Mouse (Mus musculus) liver, embryonic 14 days (tissue): ENCODE measurements around the gene Itgb3. TPM values are rescaled to one million over a fixed set of nuclear protein-coding genes. Genes with fewer than 3 reads are reported as not detected.

ENCODE experiments used
- polyA plus RNA-seq: library from polyadenylated mRNA; depleted of rRNA; stranded (reverse); fragments of >200 nt; gene quantifications from 2 replicates; pipeline ENCODE4 v1.2.3, GENCODE M21; 2012; rRNA removed

The Itgb3 gene
- polyA plus RNA-seq: 11.1 and 12.1 TPM in 2 replicates

DNA sequence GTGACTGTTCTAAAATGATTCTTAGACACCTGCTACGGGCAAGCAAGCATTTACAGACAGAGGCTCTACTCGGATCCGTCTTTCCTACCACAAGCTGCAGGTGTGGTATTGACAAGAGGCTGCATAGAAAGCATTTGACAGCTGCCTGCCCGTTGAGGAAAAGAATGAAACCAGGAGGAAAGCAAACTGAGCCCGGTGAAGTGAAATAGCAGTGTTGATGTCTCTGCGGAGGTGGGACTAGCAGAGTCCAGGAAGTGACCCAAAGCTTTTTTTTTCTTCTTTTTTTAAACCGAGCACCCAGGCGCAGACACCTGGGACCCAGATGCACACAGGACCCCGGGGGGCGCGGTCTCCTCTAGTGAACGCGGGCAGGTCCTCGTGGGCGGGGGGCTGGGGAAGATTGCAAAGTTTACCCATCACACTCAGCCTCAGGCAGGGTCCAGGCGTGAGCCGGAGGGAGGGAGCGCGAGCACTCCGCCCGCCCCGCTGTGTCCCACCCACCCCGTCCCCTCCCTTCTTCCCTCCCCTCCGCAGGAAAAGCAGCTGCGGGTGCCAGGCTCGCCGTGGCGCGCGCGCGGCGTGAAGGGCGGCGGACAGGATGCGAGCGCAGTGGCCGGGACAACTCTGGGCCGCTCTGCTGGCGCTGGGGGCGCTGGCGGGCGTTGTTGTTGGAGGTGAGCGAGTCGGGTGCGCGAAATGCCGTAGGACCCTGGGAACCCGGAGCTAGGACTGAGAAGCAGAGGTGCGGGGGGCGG is at the start of gene Itgb3:
Itgb3 (plus strand) TSS at position 510 of the 755 bp plus-strand sequence.

GRCm38 (mm10) chr11:104685548-104685947 is 77.7 kb downstream of the Itgb3 start, which contains the start of gene Gm11639:
Gene Gm11639 (plus strand): TSS chr11:104685707.

Other genes with a start within 250 kb of the Itgb3 start
- 11.8 and 12.4 TPM in 2 replicates for gene Kansl1, start 139.1 kb upstream of the Itgb3 start, polyA plus RNA-seq
- 12.5 and 14.0 TPM in 2 replicates for gene Cdc27, start 57.4 kb upstream of the Itgb3 start, polyA plus RNA-seq
- gene Myl4, start 57.3 kb upstream of the Itgb3 start, polyA plus RNA-seq: 0.84 and 10.6 TPM in 2 replicates
- 0.02 TPM in 2 replicates for gene Gm11639, start 77.7 kb downstream of the Itgb3 start, polyA plus RNA-seq